Mouse (Mus musculus) E14TG2a.4 (cell line): ENCODE data around the gene Serpinb1b.

Experiments
- CTCF ChIP-seq: conservative IDR thresholded peaks from 2 replicates; pipeline ENCODE4 v1.5.1; 2014; ENCODE audit warnings: low read length
- NANOG ChIP-seq: IDR thresholded peaks from 2 replicates; pipeline ENCODE4 v1.6.1; 2014; ENCODE audit warnings: borderline replicate concordance, low read length, mixed read lengths
- POU5F1 ChIP-seq: IDR thresholded peaks from 2 replicates; pipeline ENCODE4 v1.6.1; 2014; ENCODE audit warnings: low read length, borderline replicate concordance

- no peak for TF ChIP-seq CTCF
- TF ChIP-seq POU5F1, result no peak
- TF ChIP-seq NANOG, result no peak
Observed at GRCm38 (mm10) chr13:33084975-33085694, 6.8 kb downstream of the Serpinb1b start.
